Mouse (Mus musculus) stomach, embryonic 14.5 days (tissue): Measurements from ENCODE around the gene Ftsj1. TPM values are rescaled to one million over a fixed set of nuclear protein-coding genes. Genes with fewer than 3 reads are reported as not detected.

Experiments used
- ATAC-seq: fragments of 200-750 bp; cut with Nextera tagmentation; 2 replicates; pipeline ENCODE4 v1.8.0; 2017; ENCODE audit warnings: low read depth, moderate TSS enrichment; ENCODE audit not compliant: insufficient number of reproducible peaks, insufficient read depth, low FRiP score
- H3K27ac ChIP-seq: fragments of 300-500 bp; sonication (generic); 2 replicates; pipeline ENCODE4 v1.5.1; 2014; ENCODE audit warnings: mild to moderate bottlenecking, low read length, moderate library complexity, mixed read lengths
- H3K27me3 ChIP-seq: fragments of 300-500 bp; sonication (generic); 2 replicates; pipeline ENCODE4 v1.6.1; 2014; ENCODE audit warnings: low read length, control low read depth, mixed read lengths; ENCODE audit not compliant: control insufficient read depth, insufficient read depth
- H3K36me3 ChIP-seq: fragments of 300-500 bp; sonication (generic); 2 replicates; pipeline ENCODE4 v1.6.1; 2014; ENCODE audit warnings: mild to moderate bottlenecking, control low read depth, low read length, moderate library complexity, mixed read lengths; ENCODE audit not compliant: control insufficient read depth, insufficient read depth
- H3K4me1 ChIP-seq: fragments of 300-500 bp; sonication (generic); 2 replicates; pipeline ENCODE4 v1.6.1; 2014; ENCODE audit warnings: low read length, control low read depth, mixed read lengths; ENCODE audit not compliant: control insufficient read depth, insufficient read depth
- H3K4me2 ChIP-seq: fragments of 300-500 bp; sonication (generic); replicated peaks from 2 replicates; pipeline ENCODE4 v1.6.1; 2014; ENCODE audit warnings: low read depth, low read length, control low read depth
- H3K4me3 ChIP-seq: fragments of 300-500 bp; sonication (generic); 2 replicates; pipeline ENCODE4 v1.5.1; 2014; ENCODE audit warnings: low read depth, low read length, control low read depth
- H3K9ac ChIP-seq: fragments of 300-500 bp; sonication (generic); replicated peaks from 2 replicates; pipeline ENCODE4 v1.6.1; 2014; ENCODE audit warnings: low read depth, mild to moderate bottlenecking, control low read depth, low read length, moderate library complexity, mixed read lengths
- H3K9me3 ChIP-seq: fragments of 300-500 bp; sonication (generic); 2 replicates; pipeline ENCODE4 v1.6.1; 2016; ENCODE audit warnings: low read depth, low read length, control low read depth; ENCODE audit not compliant: control insufficient read depth
- WGBS: fragments of 180-500 bp; shearing (Covaris S2); extraction: QIAGEN DNeasy Blood & Tissue Kit; methylation state at CpG from one replicate; pipeline ENCODE4 v1.1.7; 2014; 5-methylcytosine and 5-hydroxymethylcytosine counted together
- polyA plus RNA-seq: library from polyadenylated mRNA; unstranded; fragments of >200 nt; fragmentation: Nextera tagmentation; extraction: Ambion mirVana; gene quantifications from 2 replicates; pipeline ENCODE4 v1.2.1, GENCODE M21; 2014

The Ftsj1 gene
- polyA plus RNA-seq, 1 experiment from 2014 or later: 47.9 TPM

- peak overlapping the region; percentile 51 for H3K4me2 ChIP-seq
- H3K9me3 ChIP-seq: no peaks in the 10 kb centered on the region
- H3K4me3 ChIP-seq: peak overlapping the region; percentile 43
- ATAC-seq: peak; percentile 97
- no peaks in the 10 kb centered on the region for H3K4me1 ChIP-seq
- H3K27ac ChIP-seq: no peak overlapping the region
- WGBS: 20% methylated on average over 38 of the region's 38 CpGs
- H3K9ac ChIP-seq: peak overlapping the region; percentile 36
- no peaks in the 10 kb centered on the region for H3K27me3 ChIP-seq
- no peaks in the 10 kb centered on the region for H3K36me3 ChIP-seq
Observed at GRCm38 (mm10) chrX:8192640-8193418, 59.4 kb downstream of the Ftsj1 start.

GRCm38 (mm10) chrX:8192126-8192639, 60.0 kb downstream of the Ftsj1 start:
- no peak overlapping the region for H3K27ac ChIP-seq
- H3K9ac ChIP-seq: peak overlapping the region; percentile 36
- H3K4me3 ChIP-seq: peak overlapping the region; percentile 43
- no peaks in the 10 kb centered on the region for H3K27me3 ChIP-seq
- no peaks in the 10 kb centered on the region for H3K9me3 ChIP-seq
- 18% methylated on average over 13 of the region's 13 CpGs for WGBS
- peak overlapping the region; percentile 51 for H3K4me2 ChIP-seq
- no peaks in the 10 kb centered on the region for H3K36me3 ChIP-seq
- ATAC-seq: no peak
- no peaks in the 10 kb centered on the region for H3K4me1 ChIP-seq

Other genes with a start within 250 kb of the Ftsj1 start
- gene Glod5, start 233.9 kb downstream of the Ftsj1 start, polyA plus RNA-seq: not detected in 2 replicates
- gene Suv39h1, start 177.6 kb downstream of the Ftsj1 start, polyA plus RNA-seq: 55.8 and 57.5 TPM in 2 replicates
- 0.30 and 0.62 TPM in 2 replicates for gene Was, start 161.9 kb downstream of the Ftsj1 start, polyA plus RNA-seq
- 27.9 and 28.0 TPM in 2 replicates for gene Wdr13, start 119.5 kb downstream of the Ftsj1 start, polyA plus RNA-seq
- gene Rbm3, start 106.5 kb downstream of the Ftsj1 start, polyA plus RNA-seq: 494 and 570 TPM in 2 replicates
- gene Tbc1d25, start 76.2 kb downstream of the Ftsj1 start, polyA plus RNA-seq: 12.6 and 14.6 TPM in 2 replicates
- gene Ebp, start 58.9 kb downstream of the Ftsj1 start, polyA plus RNA-seq: 38.5 and 41.1 TPM in 2 replicates
- 14.7 and 16.9 TPM in 2 replicates for gene Porcn, start 45.9 kb downstream of the Ftsj1 start, polyA plus RNA-seq
- gene Slc38a5, start 18.7 kb upstream of the Ftsj1 start, polyA plus RNA-seq: 13.0 and 13.8 TPM in 2 replicates
- gene Ssxb10, start 75.0 kb upstream of the Ftsj1 start, polyA plus RNA-seq: not detected in 2 replicates
- not detected in 2 replicates for gene Ssxb9, start 114.6 kb upstream of the Ftsj1 start, polyA plus RNA-seq
- not detected in 2 replicates for gene Ssxb1, start 160.9 kb upstream of the Ftsj1 start, polyA plus RNA-seq
- gene Ssxb2, start 209.3 kb upstream of the Ftsj1 start, polyA plus RNA-seq: not detected in 2 replicates